Comparison of ENCODE assay signal across 13 mouse cellular contexts in genomic region chr10:75446501-75447083, GRCm38 (mm10). TPM values are rescaled to one million over a fixed set of nuclear protein-coding genes. Genes with fewer than 3 reads are reported as not detected.
DNase-seq lines count a peak whose midpoint lies in the region; ATAC-seq lines count a peak whose summit lies in the region.
"Had no signal": no experiment of that assay in that cellular context is flagged by ENCODE, and none has a peak within 500 bp of the region (broad histone marks: within the 10 kb centered on the region; RNA-seq: fewer than 3 reads in every experiment).

No protein-coding gene starts in this region.

- WGBS in heart, embryonic 12.5 days: 65% methylated on average over 13 of the region's 13 CpGs

- H3K36me3 ChIP-seq in heart, embryonic 12.5 days: no peaks in the 10 kb centered on the region
- H3K36me3 ChIP-seq: embryonic facial prominence, embryonic 13.5 days; G1E; neural tube, embryonic 15.5 days had no signal

- no peak for DNase-seq in heart, postnatal 25 days (ENCODE audit: low spot score)
- peak; percentile 18 for DNase-seq in thymus, postnatal 4 days
- DNase-seq in thymus, postnatal 10 days (ENCODE audit: low spot score in 2 of 2): no peak
- DNase-seq in kidney, postnatal 10 days: peak; percentile 75
- DNase-seq in adipocyte (ENCODE audit: low spot score): no peak
- DNase-seq in cerebellum, adult 9-10 months: no peak
- DNase-seq in layer of hippocampus, adult 11-12 months (ENCODE audit: low spot score): no peak
- DNase-seq: gastrocnemius, postnatal 14 days had no signal

- no peak for ATAC-seq in heart, embryonic 12.5 days (ENCODE audit: insufficient number of reproducible peaks, low FRiP score)

- H3K27me3 ChIP-seq in heart, embryonic 12.5 days (replicated peaks): no peaks in the 10 kb centered on the region
- H3K27me3 ChIP-seq: embryonic facial prominence, embryonic 13.5 days; neural tube, embryonic 15.5 days had no signal

- H3K4me1 ChIP-seq in heart, embryonic 12.5 days (replicated peaks): peaks cover 79% of the 10 kb centered on the region

- no peak overlapping the region; the same call in 1 of the 2 replicates for H3K27ac ChIP-seq in heart, embryonic 12.5 days (ENCODE audit: poor library complexity, severe bottlenecking)
- H3K27ac ChIP-seq: layer of hippocampus, adult 2 months; neural tube, embryonic 15.5 days had no signal

- H3K9me3 ChIP-seq in heart, embryonic 12.5 days (replicated peaks): no peaks in the 10 kb centered on the region
- H3K9me3 ChIP-seq: embryonic facial prominence, embryonic 13.5 days; G1E; neural tube, embryonic 15.5 days had no signal

- intact Hi-C loops in heart, postnatal 25 days (cut with DNase I): no loop called here

- H3K9ac ChIP-seq in heart, embryonic 12.5 days: no peak overlapping the region
- H3K9ac ChIP-seq: embryonic facial prominence, embryonic 13.5 days; neural tube, embryonic 15.5 days had no signal

- H3K4me2 ChIP-seq in heart, embryonic 12.5 days: 0 out of 2 replicates have a peak overlapping the region, but pooled peaks have one; percentile 6
- H3K4me2 ChIP-seq: embryonic facial prominence, embryonic 13.5 days; neural tube, embryonic 15.5 days had no signal

- H3K4me3 ChIP-seq in heart, embryonic 12.5 days: no peak overlapping the region
- H3K4me3 ChIP-seq: embryonic facial prominence, embryonic 13.5 days; layer of hippocampus, adult 2 months; neural tube, embryonic 15.5 days had no signal

RNA-seq across cellular contexts. Expression of gene Upb1, which starts 45.7 kb away (rescaled TPM):
- polyA plus RNA-seq in heart, embryonic 12.5 days (2016; fragmentation: Nextera tagmentation; extraction: Ambion mirVana): 0.15 and 0.17 TPM in 2 replicates
- total RNA-seq in heart, postnatal 25 days (2021): under 1 TPM; 0.22 to 0.70 TPM
- polyA plus RNA-seq: G1E had no signal

Comparison
In these comparisons a context has a peak if more than half of its experiments do, and no peak if none do; other contexts are left out.
1. DNase-seq: peak in thymus, postnatal 4 days (single experiment) and kidney, postnatal 10 days (single experiment); none in heart, postnatal 25 days (single experiment), thymus, postnatal 10 days (0 of 2), adipocyte (single experiment), cerebellum, adult 9-10 months (single experiment) and layer of hippocampus, adult 11-12 months (single experiment).